Mouse (Mus musculus) intestine, postnatal 0 days (tissue): ENCODE results near the gene Atp8a2. TPM values are rescaled to one million over a fixed set of nuclear protein-coding genes. Genes with fewer than 3 reads are reported as not detected.
"Not testable (repeated sequence)": the region's sequence is repeated elsewhere in the genome, so short reads cannot be mapped to it uniquely, and the experiment has no call there.

Experiments used
- ATAC-seq: fragments of 200-750 bp; cut with Nextera tagmentation; 2 replicates; pipeline ENCODE4 v1.8.0; 2017; ENCODE audit warnings: mild to moderate bottlenecking, moderate TSS enrichment, moderate library complexity
- H3K27ac ChIP-seq: fragments of 300-500 bp; sonication (generic); 2 replicates; pipeline ENCODE4 v1.5.1; 2014; ENCODE audit warnings: mild to moderate bottlenecking, low read depth, low read length, moderate library complexity
- H3K27me3 ChIP-seq: fragments of 300-500 bp; sonication (generic); replicated peaks from 2 replicates; pipeline ENCODE4 v1.6.1; 2014; ENCODE audit warnings: low read length, mixed read lengths; ENCODE audit not compliant: control insufficient read depth, insufficient read depth
- H3K36me3 ChIP-seq: fragments of 300-500 bp; sonication (generic); 2 replicates; pipeline ENCODE4 v1.6.1; 2014; ENCODE audit warnings: mild to moderate bottlenecking, moderate library complexity; ENCODE audit not compliant: control insufficient read depth, insufficient read depth
- H3K4me1 ChIP-seq: fragments of 300-500 bp; sonication (generic); replicated peaks from 2 replicates; pipeline ENCODE4 v1.6.1; 2014; ENCODE audit warnings: antibody characterized with exemption, low read length, mixed read lengths; ENCODE audit not compliant: control insufficient read depth, insufficient read depth
- H3K4me2 ChIP-seq: fragments of 300-500 bp; sonication (generic); replicated peaks from 2 replicates; pipeline ENCODE4 v1.6.1; 2014; ENCODE audit warnings: low read depth, mild to moderate bottlenecking, moderate library complexity
- H3K4me3 ChIP-seq: fragments of 300-500 bp; sonication (generic); 2 replicates; pipeline ENCODE4 v1.5.1; 2014; ENCODE audit warnings: low read depth, low read length
- H3K9ac ChIP-seq: fragments of 300-500 bp; sonication (generic); 2 replicates; pipeline ENCODE4 v1.6.1; 2014; ENCODE audit warnings: mild to moderate bottlenecking, low read depth, low read length
- H3K9me3 ChIP-seq: fragments of 300-500 bp; sonication (generic); 2 replicates; pipeline ENCODE4 v1.6.1; 2016; ENCODE audit warnings: mixed run types; ENCODE audit not compliant: control insufficient read depth
- CTCF ChIP-seq: sonication (generic); IDR thresholded peaks from 2 replicates; pipeline ENCODE4 v1.5.1; 2016; ENCODE audit warnings: low read depth, mild to moderate bottlenecking, control low read depth, antibody characterized with exemption, moderate library complexity
- WGBS: fragments of 180-500 bp; shearing (Covaris S2); extraction: QIAGEN DNeasy Blood & Tissue Kit; methylation state at CpG from one replicate; pipeline ENCODE4 v1.1.7; 2014; 5-methylcytosine and 5-hydroxymethylcytosine counted together
- polyA plus RNA-seq: library from polyadenylated mRNA; unstranded; fragments of >200 nt; fragmentation: Nextera tagmentation; extraction: Ambion mirVana; gene quantifications from 2 replicates; pipeline ENCODE4 v1.2.1, GENCODE M21; 2015

The Atp8a2 gene
- polyA plus RNA-seq, 1 experiment from 2014 or later, result 5.1 TPM

DNA sequence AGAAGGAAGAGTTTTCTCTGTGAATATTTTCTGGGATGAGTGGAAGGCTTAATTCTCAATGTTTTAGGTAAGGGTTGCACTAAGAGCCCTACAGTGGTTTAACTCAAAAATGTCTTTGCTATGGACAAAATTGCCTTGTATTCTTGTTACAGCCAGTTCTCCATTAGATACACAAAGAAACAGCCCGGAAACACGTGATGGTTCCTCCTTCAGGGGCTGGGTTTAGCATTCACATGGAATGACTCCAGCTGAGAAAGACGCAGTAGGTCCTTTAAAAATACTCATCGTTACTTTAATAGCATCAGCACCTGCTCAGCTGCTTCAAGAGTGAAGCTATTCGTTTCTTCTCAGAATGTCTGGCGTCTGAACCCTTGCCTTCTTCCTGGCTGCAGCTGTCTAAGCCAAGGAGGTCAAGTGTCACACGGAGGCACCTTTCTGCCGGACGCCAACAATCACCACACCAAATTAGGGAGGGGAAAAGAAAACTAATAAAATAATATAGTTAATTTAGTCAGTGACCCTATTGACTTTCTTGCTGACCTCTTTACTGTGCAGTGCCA lies 572.6 kb downstream of the Atp8a2 start:
- H3K4me2 ChIP-seq, result peak overlapping the region; percentile 99; the same call in 1 of the 2 replicates
- no peaks in the 10 kb centered on the region; the same call in 1 of the 2 replicates for H3K4me1 ChIP-seq
- WGBS, result 51% methylated on average over 9 of the region's 9 CpGs
- no peak for TF ChIP-seq CTCF
- H3K4me3 ChIP-seq, result no peak overlapping the region
- H3K9me3 ChIP-seq, result no peaks in the 10 kb centered on the region
- H3K27ac ChIP-seq, result no peak overlapping the region
- no peak for ATAC-seq
- no peaks in the 10 kb centered on the region for H3K36me3 ChIP-seq
- H3K9ac ChIP-seq, result no peak overlapping the region
- H3K27me3 ChIP-seq, result 0 out of 2 replicates have a peak, but pooled peaks cover 5% of the 10 kb centered on the region

DNA sequence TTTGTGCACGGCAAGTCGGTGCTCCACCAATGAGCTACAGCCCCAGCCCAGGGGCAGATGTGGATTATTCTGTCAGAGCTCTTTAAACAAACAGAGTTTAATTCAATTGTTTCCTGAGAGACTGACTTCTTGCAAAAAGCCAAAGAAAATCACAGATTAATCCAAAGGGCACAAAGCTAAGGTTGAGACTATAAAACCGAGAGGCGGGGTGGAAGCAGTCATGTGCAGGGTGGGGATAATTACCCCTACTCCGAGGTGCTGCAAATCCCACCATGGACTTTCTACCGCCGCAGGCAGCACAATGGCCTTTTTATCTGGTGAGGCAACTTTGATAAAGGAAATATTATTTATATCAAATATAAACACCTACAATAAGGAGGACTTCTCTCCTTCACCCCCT lies 580.2 kb downstream of the Atp8a2 start:
- no peak for ATAC-seq

DNA sequence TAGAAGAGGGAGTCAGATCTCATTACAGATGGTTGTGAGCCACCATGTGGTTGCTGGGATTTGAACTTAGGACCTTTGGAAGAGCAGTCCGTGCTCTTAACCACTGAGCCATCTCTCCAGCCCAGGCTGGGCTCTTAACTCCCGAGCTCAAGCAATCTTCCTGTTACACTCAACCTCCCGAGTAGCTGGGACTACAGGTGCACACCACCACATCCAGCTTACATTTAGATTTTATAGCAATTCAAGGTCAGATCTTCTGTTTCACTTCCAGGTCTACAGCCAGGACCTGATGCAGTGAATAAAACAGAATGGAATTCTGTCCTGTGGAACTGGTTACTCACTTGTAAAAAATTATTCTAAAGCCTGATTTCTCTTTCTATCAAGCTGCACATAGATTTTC lies 582.8 kb downstream of the Atp8a2 start:
- not testable (repeated sequence) for H3K4me2 ChIP-seq, H3K9ac ChIP-seq, H3K27me3 ChIP-seq, H3K4me3 ChIP-seq, H3K36me3 ChIP-seq, ATAC-seq, H3K9me3 ChIP-seq, H3K4me1 ChIP-seq, H3K27ac ChIP-seq
- 79% methylated on average over 3 of the region's 3 CpGs for WGBS

More for the DNA sequence above, 580.2 kb downstream of the Atp8a2 start:
- WGBS, result 35% methylated on average over 7 of the region's 7 CpGs
- Histone ChIP-seq H3K4me3 (no peak overlapping the region), H3K4me1 (no peaks in the 10 kb centered on the region), H3K4me2 (no peak overlapping the region), H3K9me3 (no peaks in the 10 kb centered on the region), H3K27me3 (no peaks in the 10 kb centered on the region), H3K9ac (no peak overlapping the region), H3K36me3 (no peaks in the 10 kb centered on the region), H3K27ac (no peak overlapping the region)
- TF ChIP-seq CTCF, result no peak

DNA sequence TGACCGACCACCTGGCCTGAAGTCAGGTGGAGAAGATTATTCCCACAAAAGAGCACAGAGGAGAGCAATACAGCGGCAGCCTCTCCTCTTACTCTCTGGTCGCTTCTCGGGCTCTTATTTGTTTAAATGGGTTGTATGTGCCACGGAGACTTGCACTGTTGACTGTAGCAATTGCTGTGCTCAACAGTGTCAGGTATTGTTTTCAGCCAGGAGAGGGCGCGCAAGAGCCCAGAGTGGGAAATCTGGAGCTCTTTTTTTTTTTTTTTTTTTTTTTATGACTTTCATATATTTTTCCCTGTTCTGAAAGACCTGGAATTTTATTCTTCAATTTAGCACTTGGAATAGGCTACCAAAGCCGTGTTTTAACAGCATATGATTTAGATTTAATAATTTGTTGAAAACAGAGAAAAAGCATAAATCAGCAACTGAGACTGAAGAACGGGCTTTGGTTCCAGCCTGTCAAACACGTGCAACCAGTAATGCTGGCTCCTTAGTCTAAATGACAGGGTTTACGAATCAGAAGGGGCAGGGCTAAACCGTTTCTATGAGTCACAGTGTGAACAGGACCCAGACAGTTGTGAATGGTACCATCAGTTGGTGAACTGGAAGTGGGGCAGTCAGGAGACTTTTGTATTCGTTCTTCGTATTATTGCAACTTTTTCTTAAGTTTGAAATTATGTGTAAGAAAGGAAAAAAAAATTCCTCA lies 583.9 kb downstream of the Atp8a2 start:
- H3K27me3 ChIP-seq, result no peaks in the 10 kb centered on the region
- WGBS, result 45% methylated on average over 14 of the region's 14 CpGs
- no peak for ATAC-seq
- no peak overlapping the region for H3K27ac ChIP-seq
- TF ChIP-seq CTCF, result peak; percentile 78
- no peak overlapping the region for H3K4me2 ChIP-seq
- no peak overlapping the region for H3K4me3 ChIP-seq
- H3K9me3 ChIP-seq, result no peaks in the 10 kb centered on the region
- no peaks in the 10 kb centered on the region for H3K4me1 ChIP-seq
- H3K9ac ChIP-seq, result no peak overlapping the region
- no peaks in the 10 kb centered on the region for H3K36me3 ChIP-seq

DNA sequence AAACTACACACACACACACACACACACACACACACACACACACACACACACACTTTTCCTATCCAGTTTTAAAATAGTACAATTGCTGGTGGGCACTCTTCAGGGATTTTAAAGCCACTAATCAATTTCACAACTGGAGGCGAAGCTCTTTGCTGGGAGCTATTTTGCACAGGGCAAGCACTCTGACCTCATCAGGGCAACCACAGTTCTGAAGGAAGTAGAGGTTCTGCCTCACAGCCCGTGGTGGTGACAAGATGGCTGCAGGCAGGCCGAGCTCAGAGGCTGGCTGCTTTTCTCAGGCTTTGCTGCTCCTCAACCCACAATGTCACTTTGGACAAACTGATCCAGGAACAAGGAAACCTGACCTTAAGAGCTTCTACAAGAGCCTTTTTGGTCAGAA lies 590.0 kb downstream of the Atp8a2 start:
- Histone ChIP-seq H3K27me3 (no peaks in the 10 kb centered on the region), H3K4me3 (no peak overlapping the region), H3K4me1 (no peaks in the 10 kb centered on the region), H3K4me2 (no peak overlapping the region), H3K9ac (no peak overlapping the region), H3K9me3 (no peaks in the 10 kb centered on the region), H3K27ac (no peak overlapping the region), H3K36me3 (no peaks in the 10 kb centered on the region)
- TF ChIP-seq CTCF, result no peak
- no peak for ATAC-seq
- 63% methylated on average over 3 of the region's 3 CpGs for WGBS

DNA sequence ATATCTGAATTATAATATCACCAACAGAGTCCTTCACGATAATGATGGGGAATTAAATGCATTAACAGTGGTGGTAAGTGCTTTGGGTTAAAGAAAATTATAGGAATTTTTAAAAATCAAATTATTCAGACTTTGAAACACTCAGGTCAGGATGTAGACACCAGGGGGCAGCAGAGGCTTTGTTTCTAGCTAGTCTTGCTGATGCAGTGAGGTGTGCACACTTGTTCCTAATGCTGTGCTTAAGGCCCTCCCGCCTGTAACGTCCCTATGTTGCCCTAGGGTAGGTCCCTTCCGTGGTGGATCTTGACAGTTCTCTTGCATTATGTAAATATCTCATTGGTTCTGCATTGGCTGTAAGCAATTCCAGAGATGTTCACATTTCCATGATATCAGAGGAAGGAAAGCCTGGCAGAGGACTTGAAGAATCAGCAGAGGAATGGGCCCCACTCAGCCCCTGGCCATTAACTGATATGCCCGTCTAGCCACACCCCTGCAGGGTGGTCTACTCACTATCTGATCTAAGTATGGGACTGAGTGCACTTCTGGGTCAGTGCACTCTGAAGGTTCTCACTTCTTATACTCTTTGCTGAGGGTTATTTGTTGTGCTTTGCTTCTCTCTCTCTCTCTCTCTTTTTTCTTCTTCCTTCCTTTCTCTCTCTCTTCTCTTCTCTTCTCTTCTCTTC lies 591.2 kb downstream of the Atp8a2 start:
- H3K4me1 ChIP-seq, result no peaks in the 10 kb centered on the region
- no peak overlapping the region for H3K9ac ChIP-seq
- 15% methylated on average over 5 of the region's 5 CpGs for WGBS
- no peak overlapping the region for H3K27ac ChIP-seq
- H3K9me3 ChIP-seq, result no peaks in the 10 kb centered on the region
- no peaks in the 10 kb centered on the region for H3K27me3 ChIP-seq
- H3K36me3 ChIP-seq, result no peaks in the 10 kb centered on the region
- 0 out of 2 replicates have a peak, but pooled peaks have one; percentile 43 for ATAC-seq
- no peak overlapping the region for H3K4me3 ChIP-seq
- TF ChIP-seq CTCF, result peak; percentile 87
- H3K4me2 ChIP-seq, result no peak overlapping the region
